Comparison of ENCODE assay signal across 31 mouse cellular contexts in genomic region chr4:124402075-124402474, GRCm38 (mm10).
A peak's percentile ranks its signal among the peaks of the same experiment; 100 is the strongest.
DNase-seq lines count a peak whose midpoint lies in the region; ATAC-seq lines count a peak whose summit lies in the region.
"Had no signal": no experiment of that assay in that cellular context is flagged by ENCODE, and none has a peak within 500 bp of the region (broad histone marks: within the 10 kb centered on the region; RNA-seq: fewer than 3 reads in every experiment).

No protein-coding gene starts in this region.

- H3K4me3 ChIP-seq in hindbrain, embryonic 13.5 days: no peak overlapping the region
- no peak overlapping the region for H3K4me3 ChIP-seq in hindbrain, embryonic 10.5 days
- H3K4me3 ChIP-seq in midbrain, embryonic 14.5 days (replicated peaks; ENCODE audit: low read depth, low read length): no peak overlapping the region
- H3K4me3 ChIP-seq in midbrain, embryonic 10.5 days: no peak overlapping the region
- H3K4me3 ChIP-seq in embryonic facial prominence, embryonic 14.5 days (ENCODE audit: low read depth, low read length): no peak overlapping the region
- no peak overlapping the region for H3K4me3 ChIP-seq in neural tube, embryonic 14.5 days (ENCODE audit: low read depth, low read length)
- H3K4me3 ChIP-seq: embryonic facial prominence, embryonic 12.5 days; erythroblast, embryonic 14.5 days; heart, embryonic 13.5 days; intestine, embryonic 15.5 days; layer of hippocampus, adult 2 months had no signal

- no peaks in the 10 kb centered on the region for H3K9me3 ChIP-seq in hindbrain, embryonic 13.5 days
- H3K9me3 ChIP-seq in hindbrain, embryonic 10.5 days: no peaks in the 10 kb centered on the region
- H3K9me3 ChIP-seq in midbrain, embryonic 14.5 days (ENCODE audit: control insufficient read depth, low read length): no peaks in the 10 kb centered on the region
- no peaks in the 10 kb centered on the region for H3K9me3 ChIP-seq in midbrain, embryonic 10.5 days (replicated peaks)
- H3K9me3 ChIP-seq in embryonic facial prominence, embryonic 14.5 days (ENCODE audit: control insufficient read depth, low read length): no peaks in the 10 kb centered on the region
- no peaks in the 10 kb centered on the region for H3K9me3 ChIP-seq in neural tube, embryonic 14.5 days (ENCODE audit: control insufficient read depth, low read length)
- H3K9me3 ChIP-seq: embryonic facial prominence, embryonic 12.5 days; heart, embryonic 13.5 days; intestine, embryonic 15.5 days had no signal

- H3K27me3 ChIP-seq in hindbrain, embryonic 13.5 days: peaks cover 66% of the 10 kb centered on the region
- H3K27me3 ChIP-seq in hindbrain, embryonic 10.5 days (ENCODE audit: insufficient read depth, poor library complexity, severe bottlenecking): peaks cover 31% of the 10 kb centered on the region
- H3K27me3 ChIP-seq in midbrain, embryonic 14.5 days (ENCODE audit: control insufficient read depth, insufficient read depth, low read length): no peaks in the 10 kb centered on the region
- peaks cover 55% of the 10 kb centered on the region for H3K27me3 ChIP-seq in midbrain, embryonic 10.5 days (ENCODE audit: low read depth, poor library complexity, severe bottlenecking)
- H3K27me3 ChIP-seq in embryonic facial prominence, embryonic 14.5 days (replicated peaks; ENCODE audit: control insufficient read depth, insufficient read depth, low read length): no peaks in the 10 kb centered on the region
- H3K27me3 ChIP-seq in neural tube, embryonic 14.5 days (ENCODE audit: control insufficient read depth, insufficient read depth, low read length): peaks cover 12% of the 10 kb centered on the region
- H3K27me3 ChIP-seq: intestine, embryonic 15.5 days had no signal

- DNase-seq in hindbrain, embryonic 10.5 days (ENCODE audit: low spot score): no peak
- DNase-seq in midbrain, embryonic 14.5 days: peak; percentile 51
- no peak for DNase-seq in midbrain, embryonic 10.5 days (ENCODE audit: low spot score)
- DNase-seq in embryonic facial prominence, embryonic 14.5 days (ENCODE audit: low spot score): peak; percentile 42
- no peak for DNase-seq in layer of hippocampus, adult 9-11 months
- DNase-seq: adrenal gland, postnatal 25 days; B cell, adult 2 months; cerebellum, adult 2 months; cerebellum, postnatal 14 days; forebrain, postnatal 0 days; gastrocnemius, postnatal 10 days; heart, postnatal 10 days; kidney, adult 2 months; kidney, postnatal 36 days; left cerebral cortex, postnatal 4 days; liver; lung, adult 2 months; lung, postnatal 10 days; right cerebral cortex, postnatal 4 days; thymus, adult 2 months; thymus, postnatal 4 days had no signal

- no peaks in the 10 kb centered on the region for H3K36me3 ChIP-seq in hindbrain, embryonic 13.5 days
- no peaks in the 10 kb centered on the region for H3K36me3 ChIP-seq in hindbrain, embryonic 10.5 days
- no peaks in the 10 kb centered on the region for H3K36me3 ChIP-seq in midbrain, embryonic 14.5 days (ENCODE audit: control insufficient read depth, insufficient read depth, low read length)
- H3K36me3 ChIP-seq in midbrain, embryonic 10.5 days: no peaks in the 10 kb centered on the region
- no peaks in the 10 kb centered on the region for H3K36me3 ChIP-seq in embryonic facial prominence, embryonic 14.5 days (ENCODE audit: control insufficient read depth, insufficient read depth, low read length)
- H3K36me3 ChIP-seq in neural tube, embryonic 14.5 days (ENCODE audit: control insufficient read depth, insufficient read depth, low read length): no peaks in the 10 kb centered on the region
- H3K36me3 ChIP-seq: embryonic facial prominence, embryonic 12.5 days; heart, embryonic 13.5 days; intestine, embryonic 15.5 days had no signal

- H3K9ac ChIP-seq in hindbrain, embryonic 13.5 days: no peak overlapping the region
- no peak overlapping the region for H3K9ac ChIP-seq in midbrain, embryonic 14.5 days (replicated peaks; ENCODE audit: low read length)
- no peak overlapping the region for H3K9ac ChIP-seq in embryonic facial prominence, embryonic 14.5 days (ENCODE audit: low read depth, low read length)
- H3K9ac ChIP-seq in neural tube, embryonic 14.5 days (replicated peaks; ENCODE audit: low read depth, low read length): no peak overlapping the region
- H3K9ac ChIP-seq: embryonic facial prominence, embryonic 12.5 days; forebrain, postnatal 0 days; heart, embryonic 13.5 days; intestine, embryonic 15.5 days; liver, embryonic 14.5 days had no signal

- 45% methylated on average over 8 of the region's 8 CpGs for WGBS in hindbrain, embryonic 13.5 days
- 80% methylated on average over 8 of the region's 8 CpGs for WGBS in hindbrain, embryonic 10.5 days
- WGBS in midbrain, embryonic 14.5 days: 52% methylated on average over 8 of the region's 8 CpGs
- 82% methylated on average over 8 of the region's 8 CpGs for WGBS in midbrain, embryonic 10.5 days
- 53% methylated on average over 8 of the region's 8 CpGs for WGBS in embryonic facial prominence, embryonic 14.5 days
- 36% methylated on average over 8 of the region's 8 CpGs for WGBS in neural tube, embryonic 14.5 days

- H3K4me1 ChIP-seq in hindbrain, embryonic 13.5 days (replicated peaks): peaks cover 17% of the 10 kb centered on the region
- H3K4me1 ChIP-seq in hindbrain, embryonic 10.5 days (replicated peaks): peaks cover 15% of the 10 kb centered on the region
- peaks cover 10% of the 10 kb centered on the region; the same call in 1 of the 2 replicates for H3K4me1 ChIP-seq in midbrain, embryonic 14.5 days (ENCODE audit: control insufficient read depth, insufficient read depth, low read length)
- peaks cover 17% of the 10 kb centered on the region for H3K4me1 ChIP-seq in midbrain, embryonic 10.5 days
- H3K4me1 ChIP-seq in embryonic facial prominence, embryonic 14.5 days (ENCODE audit: control insufficient read depth, insufficient read depth, low read length): 0 out of 2 replicates have a peak, but pooled peaks cover 10% of the 10 kb centered on the region
- H3K4me1 ChIP-seq in neural tube, embryonic 14.5 days (ENCODE audit: control insufficient read depth, insufficient read depth, low read length): no peaks in the 10 kb centered on the region
- H3K4me1 ChIP-seq: intestine, embryonic 15.5 days had no signal

- peak; percentile 49; the same call in 1 of the 2 replicates for ATAC-seq in hindbrain, embryonic 13.5 days (ENCODE audit: low FRiP score)
- ATAC-seq in midbrain, embryonic 14.5 days (ENCODE audit: low FRiP score, low TSS enrichment): no peak
- ATAC-seq in embryonic facial prominence, embryonic 14.5 days (ENCODE audit: low read depth): no peak
- peak; percentile 69; the same call in 1 of the 2 replicates for ATAC-seq in neural tube, embryonic 14.5 days (ENCODE audit: low read depth)
- ATAC-seq: forebrain, postnatal 0 days; intestine, embryonic 15.5 days had no signal

- no peak overlapping the region for H3K27ac ChIP-seq in hindbrain, embryonic 13.5 days
- no peak overlapping the region for H3K27ac ChIP-seq in hindbrain, embryonic 10.5 days
- no peak overlapping the region for H3K27ac ChIP-seq in midbrain, embryonic 14.5 days (replicated peaks; ENCODE audit: low read depth, low read length)
- H3K27ac ChIP-seq in midbrain, embryonic 10.5 days (replicated peaks): no peak overlapping the region
- H3K27ac ChIP-seq in embryonic facial prominence, embryonic 14.5 days (replicated peaks; ENCODE audit: low read depth, low read length): no peak overlapping the region
- no peak overlapping the region for H3K27ac ChIP-seq in neural tube, embryonic 14.5 days (ENCODE audit: low read depth, low read length)
- H3K27ac ChIP-seq: embryonic facial prominence, embryonic 12.5 days; heart, embryonic 13.5 days; intestine, embryonic 15.5 days; layer of hippocampus, adult 2 months; liver, embryonic 14.5 days; macrophage; stomach, postnatal 0 days had no signal

- no peak overlapping the region for H3K4me2 ChIP-seq in hindbrain, embryonic 13.5 days
- H3K4me2 ChIP-seq in midbrain, embryonic 14.5 days (ENCODE audit: low read length): no peak overlapping the region
- no peak overlapping the region for H3K4me2 ChIP-seq in embryonic facial prominence, embryonic 14.5 days (ENCODE audit: low read depth, low read length)
- H3K4me2 ChIP-seq in neural tube, embryonic 14.5 days (ENCODE audit: low read depth, low read length): no peak overlapping the region
- H3K4me2 ChIP-seq: embryonic facial prominence, embryonic 12.5 days; heart, embryonic 13.5 days; intestine, embryonic 15.5 days had no signal

Comparison
In these comparisons a context has a peak if more than half of its experiments do, and no peak if none do; other contexts are left out.
1. DNase-seq: peak in midbrain, embryonic 14.5 days (single experiment) and embryonic facial prominence, embryonic 14.5 days (single experiment); none in hindbrain, embryonic 10.5 days (single experiment), midbrain, embryonic 10.5 days (single experiment) and layer of hippocampus, adult 9-11 months (single experiment).
2. ATAC-seq: peak in hindbrain, embryonic 13.5 days (single experiment) and neural tube, embryonic 14.5 days (single experiment); none in midbrain, embryonic 14.5 days (single experiment) and embryonic facial prominence, embryonic 14.5 days (single experiment).